Mouse (Mus musculus) cerebellum, adult 2 months (tissue): ENCODE data around the gene Whrn.

Source experiments
- CTCF ChIP-seq: fragments of 200-500 bp; IDR thresholded peaks from 2 replicates; pipeline ENCODE4 v1.5.1; 2011; ENCODE audit warnings: low read depth, mild to moderate bottlenecking, control low read depth, low read length, moderate library complexity, borderline replicate concordance; ENCODE audit not compliant: insufficient read depth
- POLR2A ChIP-seq: fragments of 200-500 bp; IDR thresholded peaks from 2 replicates; pipeline ENCODE4 v1.6.1; 2011; ENCODE audit warnings: low read length, control low read depth, borderline replicate concordance; ENCODE audit not compliant: insufficient read depth

- TF ChIP-seq POLR2A (no peak), CTCF (no peak)
Observed at GRCm38 (mm10) chr4:63410583-63410934, 85.2 kb downstream of the Whrn start.
